Mouse (Mus musculus): ENCODE results near the gene Fzd1.

Fzd1 gene

GRCm38 (mm10) chr5:4754701-4755281 is 3.0 kb downstream of the Fzd1 start:
- ATAC-seq (ENCODE audit: insufficient number of reproducible peaks, low FRiP score, low TSS enrichment): no peak

GRCm38 (mm10) chr5:4753161-4753560 is 4.7 kb downstream of the Fzd1 start:
- ATAC-seq (ENCODE audit: insufficient number of reproducible peaks, low FRiP score, low TSS enrichment): no peak

GRCm38 (mm10) chr5:4742722-4743121 is 15.1 kb downstream of the Fzd1 start:
- no peak for ATAC-seq (ENCODE audit: insufficient number of reproducible peaks, low FRiP score, low TSS enrichment)

GRCm38 (mm10) chr5:4737013-4737412 is 20.8 kb downstream of the Fzd1 start:
- no peak for ATAC-seq (ENCODE audit: insufficient number of reproducible peaks, low FRiP score, low TSS enrichment)

GRCm38 (mm10) chr5:4735461-4735860 is 22.4 kb downstream of the Fzd1 start:
- ATAC-seq (ENCODE audit: insufficient number of reproducible peaks, low FRiP score, low TSS enrichment): no peak

GRCm38 (mm10) chr5:4733239-4733638 is 24.6 kb downstream of the Fzd1 start:
- no peak for ATAC-seq (ENCODE audit: insufficient number of reproducible peaks, low FRiP score, low TSS enrichment)

GRCm38 (mm10) chr5:4732241-4733229 is 25.3 kb downstream of the Fzd1 start:
- ATAC-seq (ENCODE audit: insufficient number of reproducible peaks, low FRiP score, low TSS enrichment): no peak

GRCm38 (mm10) chr5:4731743-4732215 is 26.1 kb downstream of the Fzd1 start:
- ATAC-seq (ENCODE audit: insufficient number of reproducible peaks, low FRiP score, low TSS enrichment): no peak

- ATAC-seq (ENCODE audit: insufficient number of reproducible peaks, low FRiP score, low TSS enrichment): no peak
Observed at GRCm38 (mm10) chr5:4731064-4731463, 26.8 kb downstream of the Fzd1 start.
